Mouse (Mus musculus) kidney, embryonic 15.5 days (tissue): ENCODE measurements around the gene Grin2b. TPM values are rescaled to one million over a fixed set of nuclear protein-coding genes. Genes with fewer than 3 reads are reported as not detected.
"Not testable (repeated sequence)": the region's sequence is repeated elsewhere in the genome, so short reads cannot be mapped to it uniquely, and the experiment has no call there.

Experiments used
- ATAC-seq: fragments of 200-750 bp; cut with Nextera tagmentation; replicated peaks from 2 replicates; pipeline ENCODE4 v1.8.0; 2017; ENCODE audit warnings: moderate TSS enrichment; ENCODE audit not compliant: low FRiP score
- H3K27ac ChIP-seq: fragments of 300-500 bp; sonication (generic); 2 replicates; pipeline ENCODE4 v1.5.1; 2015; ENCODE audit warnings: mild to moderate bottlenecking, inconsistent platforms
- H3K27me3 ChIP-seq: fragments of 300-500 bp; sonication (generic); 2 replicates; pipeline ENCODE4 v1.6.1; 2015; ENCODE audit warnings: inconsistent platforms
- H3K36me3 ChIP-seq: fragments of 300-500 bp; sonication (generic); 2 replicates; pipeline ENCODE4 v1.6.1; 2015; ENCODE audit warnings: inconsistent platforms
- H3K4me1 ChIP-seq: fragments of 300-500 bp; sonication (generic); 2 replicates; pipeline ENCODE4 v1.6.1; 2015; ENCODE audit warnings: inconsistent platforms
- H3K4me2 ChIP-seq: fragments of 300-500 bp; sonication (generic); 2 replicates; pipeline ENCODE4 v1.6.1; 2015; ENCODE audit warnings: moderate library complexity, mild to moderate bottlenecking, inconsistent platforms
- H3K4me3 ChIP-seq: fragments of 300-500 bp; sonication (generic); replicated peaks from 2 replicates; pipeline ENCODE4 v1.5.1; 2015; ENCODE audit warnings: mild to moderate bottlenecking, inconsistent platforms
- H3K9ac ChIP-seq: fragments of 300-500 bp; sonication (generic); 2 replicates; pipeline ENCODE4 v1.6.1; 2015; ENCODE audit warnings: mild to moderate bottlenecking, inconsistent platforms
- H3K9me3 ChIP-seq: fragments of 300-500 bp; sonication (generic); replicated peaks from 2 replicates; pipeline ENCODE4 v1.6.1; 2016; ENCODE audit warnings: inconsistent platforms
- WGBS: fragments of 180-500 bp; shearing (Covaris S2); methylation state at CpG from one replicate; pipeline ENCODE4 v1.1.7; 2015; ENCODE audit warnings: mixed read lengths; 5-methylcytosine and 5-hydroxymethylcytosine counted together
- polyA plus RNA-seq: library from polyadenylated mRNA; unstranded; fragments of >200 nt; fragmentation: Nextera tagmentation; extraction: Ambion mirVana; gene quantifications from 2 replicates; pipeline ENCODE4 v1.2.1, GENCODE M21; 2015

The Grin2b gene
- polyA plus RNA-seq, 1 experiment from 2014 or later: 0.08 TPM

DNA sequence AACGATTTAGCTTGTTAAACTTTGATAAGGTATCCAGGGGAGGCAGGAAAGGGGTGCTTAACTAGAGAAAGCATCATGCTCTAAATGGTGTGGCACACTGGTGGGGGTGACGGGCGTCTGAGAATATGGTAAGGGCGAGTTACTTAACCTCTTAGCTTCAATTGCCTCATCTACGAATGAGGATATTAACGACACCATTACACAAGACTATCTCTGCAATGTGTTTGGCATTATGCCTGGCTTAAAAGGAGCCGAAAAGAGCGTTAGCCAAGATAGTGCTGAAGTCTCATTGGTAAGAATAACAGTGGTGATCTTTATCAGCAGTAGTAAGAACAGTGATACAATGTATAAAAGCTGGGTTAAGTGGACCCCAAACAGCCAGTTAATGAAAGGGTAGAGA lies 405.7 kb downstream of the Grin2b start:
- Histone ChIP-seq H3K27me3 (no peaks in the 10 kb centered on the region), H3K4me2 (no peak overlapping the region), H3K9ac (no peak overlapping the region), H3K9me3 (no peaks in the 10 kb centered on the region), H3K27ac (no peak overlapping the region), H3K36me3 (no peaks in the 10 kb centered on the region), H3K4me3 (no peak overlapping the region), H3K4me1 (no peaks in the 10 kb centered on the region)
- WGBS: 76% methylated on average over 8 of the region's 8 CpGs
- ATAC-seq: no peak

DNA sequence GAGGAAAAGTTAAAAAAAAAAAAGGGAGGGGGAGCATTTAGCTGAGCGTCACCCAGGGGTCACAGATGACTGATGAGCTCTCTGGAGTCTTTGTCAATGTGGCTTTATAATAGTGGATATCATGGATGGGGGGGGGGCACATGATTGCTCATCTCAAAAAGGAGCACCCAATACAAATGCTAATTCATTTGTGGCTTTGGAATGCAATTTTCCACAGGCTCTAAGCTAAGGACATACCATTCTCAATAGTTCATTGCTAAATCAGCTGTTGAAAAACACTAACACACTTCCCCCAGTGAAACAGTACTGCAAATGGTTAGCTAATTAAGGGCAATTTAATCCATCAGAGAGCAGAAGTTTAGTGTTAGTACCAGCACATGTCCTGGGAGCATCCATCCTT lies 414.6 kb downstream of the Grin2b start:
- no peaks in the 10 kb centered on the region for H3K36me3 ChIP-seq
- no peak overlapping the region for H3K4me2 ChIP-seq
- H3K9me3 ChIP-seq: no peaks in the 10 kb centered on the region
- 60% methylated on average over 1 of the region's 1 CpGs for WGBS
- H3K4me1 ChIP-seq: no peaks in the 10 kb centered on the region
- H3K27me3 ChIP-seq: no peaks in the 10 kb centered on the region
- H3K4me3 ChIP-seq: no peak overlapping the region
- H3K9ac ChIP-seq: no peak overlapping the region
- no peak overlapping the region for H3K27ac ChIP-seq
- ATAC-seq: no peak

DNA sequence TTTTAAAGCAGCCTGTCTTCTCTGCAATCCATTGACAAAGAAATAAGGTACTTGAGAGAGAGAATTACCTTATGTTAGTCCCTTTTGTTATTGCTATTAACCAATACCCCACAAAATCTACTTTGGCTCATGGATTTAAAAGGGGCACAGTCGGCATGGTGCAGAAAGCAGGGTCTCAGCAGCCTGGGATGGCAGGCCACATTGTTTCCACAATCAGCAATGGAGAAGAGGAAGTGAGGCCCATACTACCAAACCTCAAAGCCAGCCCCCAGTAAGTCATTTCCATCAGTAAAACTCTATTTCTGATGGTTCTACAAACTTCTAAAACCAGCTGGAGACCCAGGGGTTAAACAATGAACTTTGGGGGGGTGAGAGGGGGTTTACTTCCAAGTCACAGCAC lies 417.2 kb downstream of the Grin2b start:
- Histone ChIP-seq H3K4me1 (no peaks in the 10 kb centered on the region), H3K4me3 (no peak overlapping the region), H3K9me3 (no peaks in the 10 kb centered on the region), H3K27me3 (no peaks in the 10 kb centered on the region), H3K36me3 (no peaks in the 10 kb centered on the region), H3K4me2 (no peak overlapping the region), H3K9ac (no peak overlapping the region), H3K27ac (no peak overlapping the region)
- WGBS: 83% methylated on average over 1 of the region's 1 CpGs
- ATAC-seq: no peak

DNA sequence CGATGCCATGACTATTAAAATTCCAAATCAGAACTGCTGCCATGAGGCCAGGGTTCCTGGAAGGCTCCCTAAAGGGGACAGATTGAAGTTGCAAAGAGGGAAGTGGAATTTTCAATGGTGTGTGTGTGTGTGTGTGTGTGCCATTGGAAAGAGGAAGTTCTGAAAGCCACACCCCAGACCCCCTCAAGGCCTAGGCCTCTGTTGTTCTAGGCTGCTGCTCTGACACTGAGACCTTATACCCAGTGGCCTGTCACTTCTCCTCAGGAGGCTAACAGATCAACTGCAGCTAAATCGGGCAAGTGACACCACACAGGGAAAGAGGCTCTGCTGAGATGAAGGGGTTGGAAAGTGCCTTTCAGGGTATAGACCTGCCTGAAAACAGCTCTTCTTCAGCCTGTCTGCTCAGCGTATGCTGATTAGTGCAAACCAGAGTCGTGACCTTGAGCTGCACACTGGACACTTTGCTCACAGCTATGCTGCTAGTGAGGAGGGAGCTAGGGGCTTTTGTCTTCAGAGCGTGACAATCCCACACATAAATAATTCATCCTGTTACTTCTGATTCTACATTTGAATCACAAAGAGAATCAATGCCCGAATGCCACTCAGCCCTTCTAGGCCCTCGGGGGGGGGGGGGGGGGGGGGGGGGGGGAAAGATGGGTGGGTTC lies 424.8 kb downstream of the Grin2b start:
- Histone ChIP-seq H3K9me3 (no peaks in the 10 kb centered on the region), H3K36me3 (no peaks in the 10 kb centered on the region), H3K4me1 (no peaks in the 10 kb centered on the region), H3K27me3 (no peaks in the 10 kb centered on the region), H3K9ac (no peak overlapping the region), H3K4me3 (no peak overlapping the region), H3K4me2 (no peak overlapping the region), H3K27ac (no peak overlapping the region)
- WGBS: 69% methylated on average over 7 of the region's 7 CpGs
- ATAC-seq: no peak

DNA sequence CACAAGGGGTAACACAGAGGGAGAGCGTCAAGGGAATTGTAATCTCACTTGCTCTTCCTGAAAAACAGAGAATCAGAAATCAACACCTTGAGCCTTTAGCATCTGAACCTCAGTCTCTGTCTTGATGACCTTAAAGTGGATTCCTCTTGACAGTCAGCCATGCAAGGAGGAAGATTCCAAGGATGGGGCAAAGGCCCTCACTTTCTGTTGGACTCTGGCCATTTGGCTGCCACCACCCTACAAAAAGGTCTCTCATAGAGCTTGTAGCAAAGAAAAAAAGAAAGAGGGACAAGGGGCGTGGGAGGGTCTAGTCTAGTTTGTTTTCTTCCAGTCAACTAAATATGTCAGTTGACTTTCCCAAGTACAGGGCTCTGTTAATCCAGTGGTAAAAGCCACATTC lies 427.7 kb downstream of the Grin2b start:
- 81% methylated on average over 2 of the region's 2 CpGs for WGBS
- Histone ChIP-seq H3K27me3 (no peaks in the 10 kb centered on the region), H3K9me3 (no peaks in the 10 kb centered on the region), H3K36me3 (no peaks in the 10 kb centered on the region), H3K4me1 (no peaks in the 10 kb centered on the region), H3K9ac (no peak overlapping the region), H3K27ac (no peak overlapping the region), H3K4me3 (no peak overlapping the region), H3K4me2 (no peak overlapping the region)
- ATAC-seq: no peak

DNA sequence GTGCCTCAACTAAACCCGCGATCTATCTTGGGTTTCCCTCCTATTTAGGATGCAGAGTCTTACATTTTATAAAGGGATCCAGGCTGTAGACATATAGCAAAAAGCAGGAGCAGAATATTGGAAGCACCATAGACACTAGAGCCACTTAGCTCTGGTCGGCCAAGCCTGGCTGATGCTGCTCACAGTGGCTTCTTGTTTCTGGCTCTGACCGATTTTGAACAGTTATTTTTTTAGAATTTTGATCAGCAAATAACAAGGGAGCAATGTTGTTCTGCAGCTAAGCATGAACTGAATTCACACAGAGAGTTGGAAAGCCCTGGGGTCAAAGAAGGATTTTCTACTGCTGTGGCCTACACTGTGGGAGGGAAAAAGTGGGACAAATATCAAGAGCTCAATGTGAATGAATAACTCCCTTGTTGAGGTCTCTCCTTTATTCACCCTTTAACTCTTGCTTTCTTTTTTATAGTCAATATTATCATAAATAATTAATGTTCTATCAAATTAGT lies 439.0 kb downstream of the Grin2b start:
- H3K9ac ChIP-seq: no peak overlapping the region
- peaks cover 10% of the 10 kb centered on the region; the same call in 1 of the 2 replicates for H3K9me3 ChIP-seq
- H3K4me2 ChIP-seq: no peak overlapping the region
- H3K36me3 ChIP-seq: no peaks in the 10 kb centered on the region
- no peak overlapping the region for H3K4me3 ChIP-seq
- H3K27ac ChIP-seq: no peak overlapping the region
- ATAC-seq: no peak
- 88% methylated on average over 4 of the region's 4 CpGs for WGBS
- H3K4me1 ChIP-seq: no peaks in the 10 kb centered on the region
- H3K27me3 ChIP-seq: no peaks in the 10 kb centered on the region

DNA sequence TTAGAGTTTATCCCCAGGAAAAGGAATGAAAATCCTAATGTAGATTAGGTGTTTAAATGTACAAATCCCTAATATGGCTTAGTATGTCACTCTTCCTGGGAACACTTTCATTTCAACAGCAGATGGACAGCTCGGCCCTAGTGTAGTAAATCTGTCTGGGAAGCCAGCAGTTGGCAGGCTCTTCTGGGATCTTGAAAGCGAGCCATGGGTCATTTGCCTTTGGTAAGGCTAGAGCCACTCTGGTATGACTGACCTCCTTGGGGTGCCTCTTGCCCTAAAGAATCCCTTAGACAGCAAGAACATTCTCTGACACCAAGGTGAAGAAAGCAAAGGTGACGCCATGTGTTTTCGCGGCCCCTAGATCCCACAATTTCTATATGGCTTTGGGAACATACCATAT lies 446.2 kb downstream of the Grin2b start:
- Histone ChIP-seq H3K4me1 (no peaks in the 10 kb centered on the region), H3K4me2 (no peak overlapping the region), H3K27me3 (no peaks in the 10 kb centered on the region), H3K9ac (no peak overlapping the region), H3K4me3 (no peak overlapping the region), H3K9me3 (peaks cover under 1% of the 10 kb centered on the region; the same call in 1 of the 2 replicates), H3K36me3 (no peaks in the 10 kb centered on the region), H3K27ac (no peak overlapping the region)
- no peak for ATAC-seq
- 85% methylated on average over 5 of the region's 5 CpGs for WGBS

DNA sequence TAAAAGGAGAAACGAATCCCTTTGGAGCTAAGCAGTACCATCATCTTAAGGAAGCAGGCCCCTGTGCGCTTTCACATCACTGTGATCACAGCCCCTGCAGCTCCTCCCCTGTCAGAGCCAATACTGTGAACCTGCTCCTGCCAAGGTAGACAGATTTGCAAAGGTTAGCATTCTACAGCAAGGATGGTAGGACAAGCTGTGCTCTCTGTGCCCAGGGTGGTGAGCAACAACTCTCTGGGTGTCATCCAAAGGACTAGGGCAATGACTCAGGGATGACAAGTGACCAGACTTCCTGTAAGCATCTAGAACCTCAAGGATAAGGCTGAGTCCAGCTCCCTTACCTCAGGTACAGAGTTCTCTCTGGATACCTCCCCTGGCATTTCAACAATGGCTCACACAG lies 451.6 kb downstream of the Grin2b start:
- H3K9ac ChIP-seq: no peak overlapping the region
- no peaks in the 10 kb centered on the region for H3K4me1 ChIP-seq
- ATAC-seq: no peak
- H3K36me3 ChIP-seq: no peaks in the 10 kb centered on the region
- WGBS: 82% methylated on average over 2 of the region's 2 CpGs
- no peak overlapping the region for H3K4me2 ChIP-seq
- no peak overlapping the region for H3K27ac ChIP-seq
- no peaks in the 10 kb centered on the region for H3K27me3 ChIP-seq
- H3K9me3 ChIP-seq: no peaks in the 10 kb centered on the region
- no peak overlapping the region for H3K4me3 ChIP-seq

DNA sequence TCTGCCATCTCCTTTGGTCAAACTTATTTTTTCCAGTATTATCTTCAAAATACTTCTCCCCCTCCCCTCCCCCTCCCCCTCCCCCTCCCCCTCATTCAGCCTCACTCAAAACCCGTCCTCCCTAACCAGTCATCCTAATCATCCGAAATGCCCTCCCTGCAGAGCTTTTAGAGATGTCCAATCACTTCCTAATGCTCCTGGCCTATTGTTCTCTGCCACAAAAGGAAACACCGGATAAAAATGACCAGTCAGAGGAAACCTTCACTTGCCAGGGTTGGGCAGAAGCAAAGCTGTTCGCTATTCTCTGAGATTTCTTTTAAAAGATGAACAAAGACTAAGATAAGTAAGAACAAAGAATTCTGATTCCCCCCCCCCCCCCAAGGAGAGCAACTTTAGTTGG lies 458.4 kb downstream of the Grin2b start:
- Histone ChIP-seq H3K27me3 (no peaks in the 10 kb centered on the region), H3K4me1 (no peaks in the 10 kb centered on the region)
- WGBS: 64% methylated on average over 4 of the region's 4 CpGs

DNA sequence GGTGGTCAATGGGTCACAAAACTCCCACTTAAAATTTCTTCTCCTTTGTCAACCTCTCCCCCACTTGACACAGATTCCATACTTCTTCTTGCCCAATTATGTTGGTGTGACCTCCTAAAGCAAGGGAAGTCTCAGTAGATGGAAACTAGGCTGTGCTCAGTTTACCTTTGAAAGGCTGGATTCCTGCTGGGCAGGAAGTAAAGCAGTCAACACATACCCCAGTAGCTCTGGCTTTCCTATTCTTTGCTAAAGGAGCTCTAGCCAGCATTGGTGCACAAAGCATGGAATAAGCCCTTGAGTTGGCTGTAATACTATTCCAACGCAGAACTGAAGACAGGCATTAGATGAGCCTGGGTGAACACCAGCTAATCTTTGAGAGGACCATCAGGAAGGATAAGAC lies 459.1 kb downstream of the Grin2b start:
- 79% methylated on average over 1 of the region's 1 CpGs for WGBS
- no peak for ATAC-seq
- H3K4me3 ChIP-seq: no peak overlapping the region

More for the DNA sequence above, 458.4 kb downstream of the Grin2b start:
- no peak overlapping the region for H3K4me3 ChIP-seq
- no peaks in the 10 kb centered on the region for H3K9me3 ChIP-seq
- no peak overlapping the region for H3K4me2 ChIP-seq
- ATAC-seq: no peak
- H3K9ac ChIP-seq: no peak overlapping the region
- H3K27ac ChIP-seq: no peak overlapping the region
- no peaks in the 10 kb centered on the region for H3K36me3 ChIP-seq

DNA sequence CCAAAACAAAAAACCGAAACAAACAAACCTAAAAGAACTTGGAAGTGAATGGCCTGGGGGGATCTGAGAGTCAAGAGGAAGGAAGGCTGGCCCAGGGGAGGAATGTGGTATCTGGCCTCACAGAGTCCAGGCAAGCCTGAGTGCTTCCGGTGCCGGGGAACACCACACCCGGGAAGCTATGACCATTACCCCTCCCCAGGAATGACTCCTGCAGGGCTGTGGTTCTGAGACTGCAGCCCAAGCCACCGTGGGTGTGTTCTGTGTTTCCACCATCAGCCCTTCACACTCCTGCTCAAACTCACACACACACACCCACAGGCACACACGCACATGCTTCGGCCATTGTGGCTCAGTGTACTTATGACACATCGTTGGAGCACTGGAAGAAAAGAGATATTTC lies 459.6 kb downstream of the Grin2b start:
- Histone ChIP-seq H3K9me3 (no peaks in the 10 kb centered on the region), H3K27me3 (no peaks in the 10 kb centered on the region), H3K9ac (no peak overlapping the region), H3K27ac (no peak overlapping the region), H3K4me3 (no peak overlapping the region), H3K36me3 (no peaks in the 10 kb centered on the region), H3K4me2 (no peak overlapping the region), H3K4me1 (no peaks in the 10 kb centered on the region)
- WGBS: 75% methylated on average over 8 of the region's 8 CpGs
- no peak for ATAC-seq

More for the DNA sequence above, 459.1 kb downstream of the Grin2b start:
- Histone ChIP-seq H3K9me3 (no peaks in the 10 kb centered on the region), H3K4me1 (no peaks in the 10 kb centered on the region), H3K27ac (no peak overlapping the region), H3K36me3 (no peaks in the 10 kb centered on the region), H3K9ac (no peak overlapping the region), H3K27me3 (no peaks in the 10 kb centered on the region), H3K4me2 (no peak overlapping the region)

DNA sequence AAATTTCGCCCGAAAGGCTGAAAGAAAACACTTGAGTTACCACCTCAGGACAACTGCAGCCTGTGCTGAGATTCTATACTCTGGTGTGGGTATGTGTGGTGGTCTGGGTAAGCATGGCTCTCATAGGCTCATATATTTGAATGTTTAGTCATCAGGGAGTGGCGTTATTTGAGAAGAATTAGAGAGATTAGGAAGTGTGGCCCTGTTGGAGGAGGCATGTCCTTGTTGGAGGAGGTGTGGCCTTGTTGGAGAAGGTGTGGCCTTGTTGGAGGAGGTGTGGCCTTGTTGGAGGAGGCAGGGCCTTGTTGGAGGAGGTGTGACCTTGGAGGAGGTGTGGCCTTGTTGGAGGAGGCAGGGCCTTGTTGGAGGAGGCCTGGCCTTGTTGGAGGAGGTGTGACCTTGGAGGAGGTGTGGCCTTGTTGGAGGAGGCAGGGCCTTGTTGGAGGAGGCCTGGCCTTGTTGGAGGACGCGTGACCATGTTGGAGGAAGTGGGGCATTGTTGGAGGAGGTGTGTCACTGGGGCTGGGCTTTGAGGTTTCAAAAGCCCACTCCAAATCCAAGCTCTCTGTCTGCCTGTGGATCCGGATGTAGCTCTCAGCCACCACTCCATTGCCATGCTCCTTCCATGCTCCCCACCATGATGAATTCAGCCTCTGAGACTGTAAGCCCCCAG lies 466.3 kb downstream of the Grin2b start:
- H3K4me3 ChIP-seq, H3K4me1 ChIP-seq, H3K27me3 ChIP-seq, H3K36me3 ChIP-seq, H3K27ac ChIP-seq, H3K9ac ChIP-seq, H3K9me3 ChIP-seq, H3K4me2 ChIP-seq, ATAC-seq: not testable (repeated sequence)
- WGBS: 89% methylated on average over 6 of the region's 6 CpGs
